Mouse (Mus musculus) small intestine, adult 2 months (tissue): ENCODE results near the gene Grb2.

Experiments
- CTCF ChIP-seq: fragments of 200-500 bp; IDR thresholded peaks from 2 replicates; pipeline ENCODE4 v1.5.1; 2012; ENCODE audit warnings: low read depth, mild to moderate bottlenecking, control low read depth, inconsistent platforms, low read length, moderate library complexity, mixed read lengths; ENCODE audit not compliant: insufficient replicate concordance, insufficient read length; ENCODE audit errors: extremely low read depth
- POLR2A ChIP-seq: fragments of 200-500 bp; IDR thresholded peaks from 2 replicates; pipeline ENCODE4 v1.6.1; 2012; ENCODE audit warnings: low read depth, mild to moderate bottlenecking, control low read depth, inconsistent platforms, low read length, moderate library complexity

- TF ChIP-seq POLR2A (no peak), CTCF (no peak)
These were observed 78.5 kb downstream of the Grb2 start for GRCm38 (mm10) chr11:115629734-115630531.
